Mouse (Mus musculus): ENCODE results near the gene Sept4. TPM values are rescaled to one million over a fixed set of nuclear protein-coding genes. Genes with fewer than 3 reads are reported as not detected.

Sept4 gene
- polyA plus RNA-seq, 1 experiment from 2014 or later: 8.0 TPM

DNA sequence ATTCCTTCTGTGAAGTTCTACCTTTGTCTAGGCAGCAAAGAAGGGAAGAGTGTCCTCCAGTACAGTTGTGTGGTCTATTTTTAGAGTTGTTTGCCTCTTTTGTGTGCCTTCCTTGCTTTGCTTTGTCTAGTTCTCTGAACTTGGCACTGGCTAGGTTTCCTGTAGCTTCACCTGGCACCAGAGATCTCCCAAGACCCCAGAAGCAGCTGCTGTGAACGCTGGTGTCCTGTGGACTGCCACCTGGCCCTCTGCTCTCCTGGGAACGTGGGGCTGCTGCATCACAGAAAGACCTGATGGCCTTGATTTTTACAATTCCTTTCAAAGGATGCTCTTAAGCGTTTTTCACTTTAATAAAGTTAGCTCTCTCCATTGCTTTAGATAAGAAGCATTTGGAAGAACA, 25.8 kb upstream of the Sept4 start:
- Histone ChIP-seq H3K4me2 (ENCODE audit: low read depth, low read length, severe bottlenecking) (no peak overlapping the region), H3K9me3 (ENCODE audit: control insufficient read depth, low read length) (no peaks in the 10 kb centered on the region), H3K27me3 (ENCODE audit: control insufficient read depth, insufficient read depth, low read length) (no peaks in the 10 kb centered on the region), H3K36me3 (ENCODE audit: control insufficient read depth, insufficient read depth, low read length) (no peaks in the 10 kb centered on the region), H3K9ac (ENCODE audit: low read length) (no peak overlapping the region), H3K4me3 (ENCODE audit: low read depth, low read length) (no peak overlapping the region), H3K4me1 (replicated peaks; ENCODE audit: control insufficient read depth, insufficient read depth, low read length) (no peaks in the 10 kb centered on the region), H3K27ac (ENCODE audit: low read depth, low read length) (no peak overlapping the region)
- no peak for DNase-seq (ENCODE audit: low spot score)
- WGBS: 68% methylated on average over 3 of the region's 3 CpGs
- no peak for ATAC-seq (replicated peaks; ENCODE audit: low FRiP score)

DNA sequence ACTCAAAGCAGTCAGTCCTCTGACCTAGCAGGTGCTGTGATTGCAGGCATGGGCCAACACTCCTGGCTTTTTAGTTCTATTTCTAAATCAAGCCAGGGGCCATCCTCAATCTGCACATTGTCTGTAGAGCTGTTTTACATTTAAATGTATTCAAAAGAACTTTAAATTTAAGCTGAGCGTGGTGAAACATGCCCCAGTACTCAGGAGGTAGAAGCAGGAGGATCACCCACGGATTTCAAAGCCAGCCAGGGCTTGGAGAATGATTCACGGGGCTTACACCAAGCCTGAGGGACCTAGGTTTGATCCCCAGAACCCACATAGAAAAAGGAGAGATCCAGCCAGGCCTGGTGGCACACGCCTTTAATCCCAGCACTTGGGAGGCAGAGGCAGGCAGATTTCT, 15.4 kb upstream of the Sept4 start:
- H3K9me3 ChIP-seq (ENCODE audit: control insufficient read depth, low read length): no peaks in the 10 kb centered on the region
- no peak overlapping the region for H3K9ac ChIP-seq (ENCODE audit: low read length)
- H3K4me2 ChIP-seq (ENCODE audit: low read depth, low read length, severe bottlenecking): no peak overlapping the region
- WGBS: 82% methylated on average over 4 of the region's 4 CpGs
- H3K27me3 ChIP-seq (ENCODE audit: control insufficient read depth, insufficient read depth, low read length): no peaks in the 10 kb centered on the region
- H3K4me3 ChIP-seq (ENCODE audit: low read depth, low read length): no peak overlapping the region
- H3K4me1 ChIP-seq (replicated peaks; ENCODE audit: control insufficient read depth, insufficient read depth, low read length): peaks cover 3% of the 10 kb centered on the region; the same call in 1 of the 2 replicates
- ATAC-seq (replicated peaks; ENCODE audit: low FRiP score) (no peak), DNase-seq (ENCODE audit: low spot score) (no peak)
- no peaks in the 10 kb centered on the region for H3K36me3 ChIP-seq (ENCODE audit: control insufficient read depth, insufficient read depth, low read length)
- no peak overlapping the region for H3K27ac ChIP-seq (ENCODE audit: low read depth, low read length)

DNA sequence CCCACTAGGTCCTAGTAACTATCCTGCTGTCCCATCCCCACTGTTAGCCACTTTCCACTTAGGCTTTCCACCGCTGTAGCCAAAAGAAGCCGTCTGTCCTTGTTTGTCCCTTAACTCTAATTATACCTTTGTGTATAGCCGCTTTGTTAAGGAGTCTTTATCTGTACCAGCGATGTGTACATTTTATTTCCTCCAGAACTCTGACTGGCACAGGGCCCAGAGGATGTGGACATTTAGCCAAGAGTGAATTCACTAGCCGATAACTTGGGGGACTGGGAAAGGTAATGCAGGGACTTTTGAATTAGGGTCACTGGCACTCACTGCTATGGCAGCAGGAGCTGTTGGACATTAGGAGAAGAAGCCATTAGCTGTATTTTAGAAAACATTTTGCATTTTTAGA, 14.3 kb upstream of the Sept4 start:
- Histone ChIP-seq H3K9ac (ENCODE audit: low read length) (no peak overlapping the region), H3K4me3 (ENCODE audit: low read depth, low read length) (no peak overlapping the region), H3K27me3 (ENCODE audit: control insufficient read depth, insufficient read depth, low read length) (no peaks in the 10 kb centered on the region), H3K27ac (ENCODE audit: low read depth, low read length) (no peak overlapping the region), H3K9me3 (ENCODE audit: control insufficient read depth, low read length) (no peaks in the 10 kb centered on the region), H3K4me1 (replicated peaks; ENCODE audit: control insufficient read depth, insufficient read depth, low read length) (peaks cover 3% of the 10 kb centered on the region; the same call in 1 of the 2 replicates), H3K36me3 (ENCODE audit: control insufficient read depth, insufficient read depth, low read length) (no peaks in the 10 kb centered on the region), H3K4me2 (ENCODE audit: low read depth, low read length, severe bottlenecking) (no peak overlapping the region)
- WGBS: 77% methylated on average over 5 of the region's 5 CpGs
- ATAC-seq (replicated peaks; ENCODE audit: low FRiP score): no peak
- no peak for DNase-seq (ENCODE audit: low spot score)

DNA sequence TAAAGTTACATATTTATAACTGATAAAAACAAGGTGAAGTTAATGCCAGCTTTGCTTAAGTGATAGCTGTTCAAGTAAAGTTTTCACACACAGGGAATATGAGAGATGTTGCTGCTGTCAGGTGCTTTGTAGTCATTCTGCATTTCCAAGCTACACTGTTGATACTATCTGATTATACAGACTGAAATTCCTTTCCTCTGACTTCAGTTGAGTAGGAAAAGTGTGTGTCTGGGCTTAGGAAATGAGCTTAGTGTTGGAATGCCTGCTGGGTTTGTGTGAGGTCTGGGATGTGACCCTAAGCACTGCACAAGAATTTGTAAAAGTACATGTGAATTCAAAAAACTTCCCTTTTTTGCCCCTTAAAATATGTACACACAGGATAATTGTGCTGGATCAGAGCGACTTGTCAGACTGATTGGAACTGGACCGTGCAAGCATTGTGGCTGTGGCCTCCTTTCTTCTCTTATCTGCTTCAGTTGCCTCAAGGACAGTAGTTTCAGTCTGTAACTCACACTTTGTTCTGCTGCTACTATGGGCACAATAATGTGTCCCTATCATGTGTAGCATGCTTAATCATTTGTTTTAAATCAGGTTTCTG, 13.5 kb upstream of the Sept4 start:
- H3K4me3 ChIP-seq (ENCODE audit: low read depth, low read length): no peak overlapping the region
- no peaks in the 10 kb centered on the region for H3K27me3 ChIP-seq (ENCODE audit: control insufficient read depth, insufficient read depth, low read length)
- H3K4me1 ChIP-seq (replicated peaks; ENCODE audit: control insufficient read depth, insufficient read depth, low read length): peaks cover 3% of the 10 kb centered on the region; the same call in 1 of the 2 replicates
- DNase-seq (ENCODE audit: low spot score) (no peak), ATAC-seq (replicated peaks; ENCODE audit: low FRiP score) (no peak)
- no peak overlapping the region for H3K9ac ChIP-seq (ENCODE audit: low read length)
- no peaks in the 10 kb centered on the region for H3K9me3 ChIP-seq (ENCODE audit: control insufficient read depth, low read length)
- no peaks in the 10 kb centered on the region for H3K36me3 ChIP-seq (ENCODE audit: control insufficient read depth, insufficient read depth, low read length)
- WGBS: 43% methylated on average over 2 of the region's 2 CpGs
- H3K4me2 ChIP-seq (ENCODE audit: low read depth, low read length, severe bottlenecking): no peak overlapping the region
- H3K27ac ChIP-seq (ENCODE audit: low read depth, low read length): no peak overlapping the region

DNA sequence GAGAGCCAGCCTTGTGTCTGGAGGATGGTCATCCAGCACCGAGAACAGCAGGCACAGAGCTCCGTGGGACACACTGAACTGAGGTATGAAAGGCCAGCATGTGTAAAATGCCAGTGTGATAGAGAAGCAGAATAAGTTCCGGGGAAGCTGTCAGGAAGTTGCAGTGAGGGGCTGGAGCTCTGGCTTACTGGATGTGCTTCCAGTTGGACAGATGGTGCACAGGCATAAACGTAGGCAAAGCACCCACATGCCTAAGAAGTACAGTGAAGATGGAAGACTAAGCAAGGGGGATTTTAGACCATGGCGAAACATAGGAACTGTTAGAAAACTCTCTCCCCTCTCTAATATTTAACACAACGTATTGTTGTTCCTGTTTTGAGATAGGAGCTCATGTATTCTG, 7.5 kb upstream of the Sept4 start:
- no peaks in the 10 kb centered on the region for H3K4me1 ChIP-seq (replicated peaks; ENCODE audit: control insufficient read depth, insufficient read depth, low read length)
- no peak for DNase-seq (ENCODE audit: low spot score)
- H3K36me3 ChIP-seq (ENCODE audit: control insufficient read depth, insufficient read depth, low read length): no peaks in the 10 kb centered on the region
- WGBS: 91% methylated on average over 6 of the region's 6 CpGs
- no peak overlapping the region for H3K4me2 ChIP-seq (ENCODE audit: low read depth, low read length, severe bottlenecking)
- no peaks in the 10 kb centered on the region for H3K9me3 ChIP-seq (ENCODE audit: control insufficient read depth, low read length)
- H3K4me3 ChIP-seq (ENCODE audit: low read depth, low read length): no peak overlapping the region
- no peaks in the 10 kb centered on the region for H3K27me3 ChIP-seq (ENCODE audit: control insufficient read depth, insufficient read depth, low read length)
- no peak for ATAC-seq (replicated peaks; ENCODE audit: low FRiP score)
- H3K9ac ChIP-seq (ENCODE audit: low read length): no peak overlapping the region
- H3K27ac ChIP-seq (ENCODE audit: low read depth, low read length): no peak overlapping the region

DNA sequence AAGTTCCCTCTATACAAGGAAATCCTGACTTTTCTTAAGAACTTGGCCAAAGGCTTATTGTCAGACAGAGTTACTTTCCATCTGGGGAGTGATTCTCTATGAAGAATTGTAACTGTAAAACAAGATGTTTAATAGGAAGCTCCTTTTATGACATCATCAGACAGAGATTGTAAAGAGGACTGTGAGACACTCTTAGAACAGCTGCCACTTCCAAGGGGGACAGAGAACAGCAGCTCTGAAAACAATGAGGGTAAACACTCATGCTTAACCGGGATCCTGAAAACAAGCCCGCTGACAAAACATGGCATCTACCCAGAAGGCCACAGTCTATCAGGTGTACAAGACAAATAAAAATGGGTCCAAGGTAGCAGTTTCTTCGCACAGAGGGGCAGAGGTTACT, 2.2 kb upstream of the Sept4 start, which contains the start of gene Gm11492:
TSS of gene Gm11492 (plus strand) at position 153 of the 400 bp plus-strand sequence.
- H3K9ac ChIP-seq (ENCODE audit: low read length): no peak within 1 kb of the TSS
- no peak for ATAC-seq (replicated peaks; ENCODE audit: low FRiP score)
- 91% methylated on average over 3 of the region's 3 CpGs for WGBS

DNA sequence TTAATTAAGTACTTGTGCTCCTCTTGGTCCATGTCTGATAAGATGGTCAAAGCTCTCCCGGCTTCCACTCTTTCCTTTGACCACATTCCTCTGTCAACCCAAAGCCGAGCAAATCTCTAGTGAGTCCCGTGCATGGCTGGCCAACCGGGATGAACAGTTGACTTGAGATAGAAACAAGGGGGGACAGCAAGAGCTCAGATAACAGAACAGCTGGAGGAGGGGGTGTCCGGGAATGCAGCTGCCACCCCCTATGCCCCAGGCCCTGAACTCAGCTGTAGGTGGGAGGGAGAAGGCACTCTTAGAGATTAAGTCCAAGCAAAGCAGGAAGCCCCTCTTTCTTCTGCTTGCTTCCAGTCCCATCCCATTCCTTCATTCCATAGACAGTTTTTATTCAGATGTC, 2.0 kb downstream of the Sept4 start:
- no peak for DNase-seq (ENCODE audit: low spot score)
- Histone ChIP-seq H3K27ac (ENCODE audit: low read depth, low read length) (no peak overlapping the region), H3K4me3 (ENCODE audit: low read depth, low read length) (no peak overlapping the region), H3K9ac (ENCODE audit: low read length) (no peak overlapping the region), H3K9me3 (ENCODE audit: control insufficient read depth, low read length) (no peaks in the 10 kb centered on the region), H3K36me3 (ENCODE audit: control insufficient read depth, insufficient read depth, low read length) (no peaks in the 10 kb centered on the region), H3K27me3 (ENCODE audit: control insufficient read depth, insufficient read depth, low read length) (no peaks in the 10 kb centered on the region), H3K4me2 (ENCODE audit: low read depth, low read length, severe bottlenecking) (no peak overlapping the region), H3K4me1 (replicated peaks; ENCODE audit: control insufficient read depth, insufficient read depth, low read length) (no peaks in the 10 kb centered on the region)
- WGBS: 72% methylated on average over 5 of the region's 5 CpGs
- ATAC-seq (replicated peaks; ENCODE audit: low FRiP score): no peak

More for the DNA sequence above, 2.2 kb upstream of the Sept4 start, which contains the start of gene Gm11492:
- H3K4me1 ChIP-seq (replicated peaks; ENCODE audit: control insufficient read depth, insufficient read depth, low read length): no peaks in the 10 kb centered on the region
- H3K4me3 ChIP-seq (ENCODE audit: low read depth, low read length): no peak within 1 kb of the TSS
- no peaks in the 10 kb centered on the region for H3K9me3 ChIP-seq (ENCODE audit: control insufficient read depth, low read length)
- no peak within 1 kb of the TSS for H3K27ac ChIP-seq (ENCODE audit: low read depth, low read length)
- no peak for DNase-seq (ENCODE audit: low spot score)
- H3K4me2 ChIP-seq (ENCODE audit: low read depth, low read length, severe bottlenecking): no peak within 1 kb of the TSS
- no peaks in the 10 kb centered on the region for H3K36me3 ChIP-seq (ENCODE audit: control insufficient read depth, insufficient read depth, low read length)
- no peaks in the 10 kb centered on the region for H3K27me3 ChIP-seq (ENCODE audit: control insufficient read depth, insufficient read depth, low read length)

DNA sequence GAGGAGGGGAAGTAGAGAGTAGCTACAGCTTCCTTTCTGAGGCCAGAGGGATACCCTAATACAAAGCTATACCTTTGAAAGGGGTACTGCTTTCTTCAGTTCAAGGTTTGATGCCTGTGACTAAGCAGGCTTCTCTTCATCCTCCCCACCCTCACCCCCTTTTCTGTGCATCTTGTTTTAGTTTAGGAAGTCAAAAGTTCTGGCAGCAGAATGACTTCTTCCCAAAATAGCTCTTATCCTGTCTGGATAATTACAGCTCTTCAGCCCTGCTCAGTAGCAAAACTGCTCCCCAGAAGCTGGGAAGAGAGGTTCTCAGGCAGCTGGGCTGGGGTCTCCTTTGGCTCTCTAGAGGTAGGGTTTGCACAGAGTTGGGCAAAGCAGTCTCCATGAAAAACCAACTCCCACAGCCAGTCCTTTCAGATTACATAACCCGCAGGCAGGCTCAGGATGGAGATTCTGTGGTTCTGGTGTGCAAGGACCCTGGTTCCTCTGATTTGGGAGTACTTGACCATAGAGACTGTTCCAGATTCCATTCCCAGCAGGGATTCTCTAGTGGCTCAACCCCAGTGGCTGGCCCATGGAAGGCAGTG, 2.8 kb downstream of the Sept4 start:
- no peak overlapping the region for H3K27ac ChIP-seq (ENCODE audit: low read depth, low read length)
- no peak for ATAC-seq (replicated peaks; ENCODE audit: low FRiP score)
- WGBS: 96% methylated on average over 1 of the region's 1 CpGs

DNA sequence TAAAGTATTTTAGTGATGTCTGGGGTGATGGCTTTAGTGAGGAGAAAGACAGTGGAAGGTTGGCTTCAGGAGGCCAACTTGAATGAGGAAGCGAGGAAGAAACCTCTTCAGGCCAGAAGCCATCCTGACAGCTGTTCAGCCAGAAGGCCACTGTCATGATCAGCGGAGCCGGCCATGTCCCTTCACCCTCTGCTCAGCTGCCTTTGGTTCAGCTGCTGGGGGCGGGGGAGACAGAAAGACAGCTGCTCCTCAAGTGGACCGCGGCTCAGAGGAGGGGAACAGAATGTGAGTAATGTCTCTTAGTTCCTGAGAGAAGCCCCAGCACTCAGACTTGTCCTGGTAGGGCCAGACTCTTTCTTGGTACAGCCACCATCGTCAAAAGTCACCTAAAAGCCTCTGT, 5.0 kb downstream of the Sept4 start:
- 85% methylated on average over 7 of the region's 7 CpGs for WGBS

More for the DNA sequence above, 2.8 kb downstream of the Sept4 start:
- DNase-seq (ENCODE audit: low spot score): no peak
- Histone ChIP-seq H3K4me2 (ENCODE audit: low read depth, low read length, severe bottlenecking) (no peak overlapping the region), H3K9ac (ENCODE audit: low read length) (no peak overlapping the region), H3K9me3 (ENCODE audit: control insufficient read depth, low read length) (no peaks in the 10 kb centered on the region), H3K4me1 (replicated peaks; ENCODE audit: control insufficient read depth, insufficient read depth, low read length) (no peaks in the 10 kb centered on the region), H3K4me3 (ENCODE audit: low read depth, low read length) (no peak overlapping the region), H3K36me3 (ENCODE audit: control insufficient read depth, insufficient read depth, low read length) (no peaks in the 10 kb centered on the region), H3K27me3 (ENCODE audit: control insufficient read depth, insufficient read depth, low read length) (no peaks in the 10 kb centered on the region)

More for the DNA sequence above, 5.0 kb downstream of the Sept4 start:
- no peak overlapping the region for H3K27ac ChIP-seq (ENCODE audit: low read depth, low read length)
- no peaks in the 10 kb centered on the region for H3K36me3 ChIP-seq (ENCODE audit: control insufficient read depth, insufficient read depth, low read length)
- H3K4me3 ChIP-seq (ENCODE audit: low read depth, low read length): no peak overlapping the region
- no peak overlapping the region for H3K4me2 ChIP-seq (ENCODE audit: low read depth, low read length, severe bottlenecking)
- no peak overlapping the region for H3K9ac ChIP-seq (ENCODE audit: low read length)
- no peak for DNase-seq (ENCODE audit: low spot score)
- H3K9me3 ChIP-seq (ENCODE audit: control insufficient read depth, low read length): no peaks in the 10 kb centered on the region
- H3K27me3 ChIP-seq (ENCODE audit: control insufficient read depth, insufficient read depth, low read length): no peaks in the 10 kb centered on the region
- peaks cover 7% of the 10 kb centered on the region for H3K4me1 ChIP-seq (replicated peaks; ENCODE audit: control insufficient read depth, insufficient read depth, low read length)
- no peak for ATAC-seq (replicated peaks; ENCODE audit: low FRiP score)

Measured in forebrain, embryonic 11.5 days (tissue).